Mouse (Mus musculus) forebrain, postnatal 0 days (tissue): ENCODE data around the gene Pex7. TPM values are rescaled to one million over a fixed set of nuclear protein-coding genes. Genes with fewer than 3 reads are reported as not detected.
A peak's percentile ranks its signal among the peaks of the same experiment; 100 is the strongest.

Source experiments
- ATAC-seq: fragments of 200-750 bp; cut with Nextera tagmentation; 2 replicates; pipeline ENCODE4 v1.8.0; 2017; ENCODE audit warnings: mild to moderate bottlenecking, moderate library complexity
- DNase-seq: peaks from one replicate; pipeline ENCODE4 v3.0.0-alpha.2; 2015
- H3K27ac ChIP-seq: fragments of 300-500 bp; sonication (generic); 2 replicates; pipeline ENCODE4 v1.5.1; 2014; ENCODE audit warnings: low read depth, mild to moderate bottlenecking, antibody characterized with exemption, low read length, moderate library complexity, mixed read lengths
- H3K27me3 ChIP-seq: fragments of 300-500 bp; sonication (generic); 2 replicates; pipeline ENCODE4 v1.6.1; 2014; ENCODE audit warnings: mild to moderate bottlenecking, low read length, mixed read lengths; ENCODE audit not compliant: insufficient read depth
- H3K36me3 ChIP-seq: fragments of 300-500 bp; sonication (generic); 2 replicates; pipeline ENCODE4 v1.6.1; 2014; ENCODE audit warnings: mild to moderate bottlenecking, moderate library complexity; ENCODE audit not compliant: insufficient read depth
- H3K4me1 ChIP-seq: fragments of 300-500 bp; sonication (generic); 2 replicates; pipeline ENCODE4 v1.6.1; 2014; ENCODE audit warnings: antibody characterized with exemption; ENCODE audit not compliant: insufficient read depth
- H3K4me2 ChIP-seq: fragments of 300-500 bp; sonication (generic); 2 replicates; pipeline ENCODE4 v1.6.1; 2014; ENCODE audit warnings: low read depth, mild to moderate bottlenecking, moderate library complexity
- H3K4me3 ChIP-seq: fragments of 300-500 bp; sonication (generic); 2 replicates; pipeline ENCODE4 v1.5.1; 2014; ENCODE audit warnings: low read depth, low read length, mixed read lengths
- H3K9ac ChIP-seq: fragments of 300-500 bp; sonication (generic); 2 replicates; pipeline ENCODE4 v1.6.1; 2014; ENCODE audit warnings: mild to moderate bottlenecking
- H3K9me3 ChIP-seq: fragments of 300-500 bp; sonication (generic); 2 replicates; pipeline ENCODE4 v1.6.1; 2016; ENCODE audit warnings: low read length
- CTCF ChIP-seq: sonication (generic); IDR thresholded peaks from 2 replicates; pipeline ENCODE4 v1.5.1; 2016; ENCODE audit warnings: antibody characterized with exemption, control low read depth, low read depth
- WGBS: fragments of 180-500 bp; shearing (Covaris S2); extraction: QIAGEN DNeasy Blood & Tissue Kit; methylation state at CpG from one replicate; pipeline ENCODE4 v1.1.7; 2014; 5-methylcytosine and 5-hydroxymethylcytosine counted together
- polyA plus RNA-seq: library from polyadenylated mRNA; unstranded; fragments of >200 nt; fragmentation: Nextera tagmentation; extraction: Ambion mirVana; gene quantifications from 2 replicates; pipeline ENCODE4 v1.2.1, GENCODE M21; 2015
- total RNA-seq: library from RNA; depleted of rRNA; stranded (reverse); fragments of >200 nt; gene quantifications from 2 replicates; pipeline ENCODE4 v1.2.3, GENCODE M21; 2014

The Pex7 gene
- total and polyA plus RNA-seq, 2 experiments from 2014 or later: 31.2 to 38.2 TPM

DNA sequence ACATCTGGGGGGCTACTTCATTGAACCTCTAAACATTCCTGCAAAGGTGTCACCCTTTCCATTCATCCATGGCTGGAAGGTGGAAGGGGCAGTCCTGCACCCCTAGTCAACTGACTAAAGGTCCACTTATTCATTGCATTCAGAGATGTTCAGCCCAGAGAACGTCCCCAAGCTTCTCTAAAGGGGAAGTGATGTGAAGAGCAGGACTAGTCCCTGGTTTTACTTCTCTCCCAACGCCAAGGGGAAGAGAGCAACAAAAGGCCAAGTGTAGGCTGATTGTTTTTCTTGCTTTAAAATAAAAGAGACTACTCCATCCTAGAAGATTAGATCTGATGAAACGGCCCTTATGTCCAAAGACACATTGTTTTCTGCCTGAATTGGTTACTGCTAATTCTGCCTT, 27.1 kb downstream of the Pex7 start:
- Histone ChIP-seq H3K4me1 (no peaks in the 10 kb centered on the region), H3K9me3 (no peaks in the 10 kb centered on the region), H3K4me3 (no peak overlapping the region), H3K9ac (no peak overlapping the region), H3K27ac (no peak overlapping the region), H3K36me3 (no peaks in the 10 kb centered on the region), H3K27me3 (no peaks in the 10 kb centered on the region), H3K4me2 (no peak overlapping the region)
- DNase-seq: no peak
- no peak for ATAC-seq
- no peak for TF ChIP-seq CTCF
- 71% methylated on average over 3 of the region's 3 CpGs for WGBS

DNA sequence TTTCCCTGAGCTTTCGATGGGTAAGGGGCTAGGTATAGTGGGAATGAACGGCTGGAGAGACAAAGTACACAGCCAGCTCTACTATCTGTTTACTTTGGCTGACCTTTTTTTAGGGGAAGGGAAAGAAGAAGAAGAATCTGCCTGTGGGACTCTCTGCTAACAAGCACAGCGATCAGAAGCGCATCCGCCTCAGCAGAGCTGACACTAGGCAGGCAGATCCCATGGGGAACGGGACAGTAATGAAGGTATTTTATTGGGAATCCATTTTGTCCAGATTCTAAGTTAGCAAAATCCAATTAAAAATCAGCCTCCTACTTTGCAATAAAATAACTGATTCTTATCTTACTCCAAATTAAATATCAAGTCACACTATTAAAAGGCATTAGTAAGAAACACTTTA, 28.3 kb downstream of the Pex7 start:
- WGBS: 89% methylated on average over 6 of the region's 6 CpGs
- Histone ChIP-seq H3K27ac (no peak overlapping the region), H3K9ac (no peak overlapping the region), H3K4me1 (no peaks in the 10 kb centered on the region), H3K9me3 (no peaks in the 10 kb centered on the region), H3K27me3 (no peaks in the 10 kb centered on the region), H3K36me3 (no peaks in the 10 kb centered on the region), H3K4me3 (no peak overlapping the region), H3K4me2 (no peak overlapping the region)
- DNase-seq: no peak
- no peak for TF ChIP-seq CTCF
- no peak for ATAC-seq

DNA sequence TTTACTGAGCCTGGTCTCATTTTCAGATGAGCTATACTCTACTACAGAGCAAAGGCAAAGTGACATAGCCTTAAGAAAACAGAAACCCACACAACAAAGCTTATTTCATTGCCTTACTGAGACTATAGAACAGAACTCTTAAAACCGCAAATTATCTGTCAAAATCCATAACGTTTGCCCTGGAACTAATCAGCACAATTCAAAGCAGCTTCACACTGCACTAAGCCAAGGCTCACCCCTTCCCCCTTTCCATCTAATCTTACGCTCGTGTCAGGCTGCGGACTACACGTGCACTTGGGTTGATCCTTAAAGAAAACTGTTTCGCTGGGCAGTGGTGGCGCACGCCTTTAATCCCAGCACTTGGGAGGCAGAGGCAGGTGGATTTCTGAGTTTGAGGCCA, 29.8 kb downstream of the Pex7 start:
- Histone ChIP-seq H3K27ac (no peak overlapping the region), H3K4me2 (no peak overlapping the region), H3K9me3 (no peaks in the 10 kb centered on the region), H3K27me3 (no peaks in the 10 kb centered on the region), H3K4me3 (no peak overlapping the region), H3K36me3 (no peaks in the 10 kb centered on the region), H3K4me1 (no peaks in the 10 kb centered on the region), H3K9ac (no peak overlapping the region)
- DNase-seq: no peak
- ATAC-seq: no peak
- WGBS: 87% methylated on average over 9 of the region's 9 CpGs
- TF ChIP-seq CTCF: no peak

DNA sequence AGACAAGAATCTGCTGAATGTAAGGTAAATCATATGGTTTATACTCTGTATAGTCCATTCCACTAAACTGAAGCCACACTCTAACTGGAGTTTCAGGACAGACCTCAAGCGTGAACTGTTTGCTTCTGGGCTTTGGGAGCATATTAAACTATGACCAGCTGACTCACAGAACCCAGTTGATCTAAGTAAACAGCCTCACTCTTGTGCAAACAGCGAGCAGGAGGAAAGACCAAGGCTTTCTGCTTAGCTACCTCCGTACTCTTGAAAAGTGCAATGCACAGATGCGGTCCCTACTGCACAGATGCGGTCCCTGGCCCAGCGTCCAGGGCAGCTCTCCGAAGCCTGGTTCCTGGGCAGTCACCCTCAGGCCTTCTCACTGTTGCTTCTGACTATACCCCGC, 30.2 kb downstream of the Pex7 start:
- TF ChIP-seq CTCF: no peak
- H3K9ac ChIP-seq: no peak overlapping the region
- WGBS: 91% methylated on average over 8 of the region's 8 CpGs
- H3K9me3 ChIP-seq: no peaks in the 10 kb centered on the region
- no peaks in the 10 kb centered on the region for H3K27me3 ChIP-seq
- no peak for DNase-seq
- H3K4me2 ChIP-seq: no peak overlapping the region
- H3K4me1 ChIP-seq: no peaks in the 10 kb centered on the region
- no peak overlapping the region for H3K27ac ChIP-seq
- ATAC-seq: no peak
- H3K36me3 ChIP-seq: no peaks in the 10 kb centered on the region
- H3K4me3 ChIP-seq: no peak overlapping the region

DNA sequence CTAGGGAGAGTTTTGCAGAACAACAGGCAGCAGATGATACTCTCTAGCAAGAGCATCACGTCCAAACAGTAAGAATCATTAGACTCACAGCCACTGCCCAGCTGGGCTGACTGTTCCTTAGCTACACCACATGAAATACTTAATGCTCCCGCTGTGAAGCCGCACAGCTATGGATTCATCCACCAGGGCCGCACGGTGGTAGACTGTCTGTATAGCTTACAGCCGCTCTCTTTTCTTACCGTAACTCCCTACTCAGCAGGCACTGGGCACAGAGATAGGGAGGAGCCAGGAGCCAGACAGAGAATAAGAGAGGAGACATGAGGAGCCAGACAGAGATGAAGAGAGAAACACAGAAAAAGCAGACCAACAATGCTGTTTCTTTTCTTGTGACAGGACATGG, 30.8 kb downstream of the Pex7 start:
- Histone ChIP-seq H3K36me3 (no peaks in the 10 kb centered on the region), H3K9ac (no peak overlapping the region), H3K4me2 (no peak overlapping the region), H3K4me3 (no peak overlapping the region), H3K4me1 (no peaks in the 10 kb centered on the region), H3K9me3 (no peaks in the 10 kb centered on the region), H3K27me3 (no peaks in the 10 kb centered on the region), H3K27ac (no peak overlapping the region)
- 44% methylated on average over 7 of the region's 7 CpGs for WGBS
- DNase-seq: no peak
- 0 out of 2 replicates have a peak, but pooled peaks have one; percentile 42 for ATAC-seq
- no peak for TF ChIP-seq CTCF

DNA sequence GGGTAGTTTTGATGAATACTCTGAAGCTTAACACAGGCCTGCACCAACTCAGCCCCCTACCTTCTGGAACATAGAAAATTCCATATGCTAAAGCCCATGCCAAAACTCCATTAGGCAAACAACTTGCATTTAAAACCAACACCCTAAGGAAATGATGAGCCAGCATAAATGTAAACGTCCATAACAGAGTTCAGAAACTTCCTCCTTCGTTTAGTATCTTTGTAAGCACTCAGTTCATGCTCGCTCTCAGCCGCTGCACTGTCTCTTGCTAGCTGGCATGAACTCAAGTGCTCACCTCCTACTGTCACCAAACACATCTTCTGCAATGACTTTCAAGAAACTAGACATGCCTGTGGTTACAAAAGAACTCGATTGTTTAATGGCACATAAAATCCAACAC, 32.1 kb downstream of the Pex7 start:
- Histone ChIP-seq H3K27ac (no peak overlapping the region), H3K4me2 (no peak overlapping the region), H3K9me3 (no peaks in the 10 kb centered on the region), H3K4me1 (no peaks in the 10 kb centered on the region), H3K27me3 (no peaks in the 10 kb centered on the region), H3K9ac (no peak overlapping the region), H3K4me3 (no peak overlapping the region), H3K36me3 (no peaks in the 10 kb centered on the region)
- ATAC-seq (no peak), DNase-seq (no peak)
- WGBS: 91% methylated on average over 5 of the region's 5 CpGs
- no peak for TF ChIP-seq CTCF

DNA sequence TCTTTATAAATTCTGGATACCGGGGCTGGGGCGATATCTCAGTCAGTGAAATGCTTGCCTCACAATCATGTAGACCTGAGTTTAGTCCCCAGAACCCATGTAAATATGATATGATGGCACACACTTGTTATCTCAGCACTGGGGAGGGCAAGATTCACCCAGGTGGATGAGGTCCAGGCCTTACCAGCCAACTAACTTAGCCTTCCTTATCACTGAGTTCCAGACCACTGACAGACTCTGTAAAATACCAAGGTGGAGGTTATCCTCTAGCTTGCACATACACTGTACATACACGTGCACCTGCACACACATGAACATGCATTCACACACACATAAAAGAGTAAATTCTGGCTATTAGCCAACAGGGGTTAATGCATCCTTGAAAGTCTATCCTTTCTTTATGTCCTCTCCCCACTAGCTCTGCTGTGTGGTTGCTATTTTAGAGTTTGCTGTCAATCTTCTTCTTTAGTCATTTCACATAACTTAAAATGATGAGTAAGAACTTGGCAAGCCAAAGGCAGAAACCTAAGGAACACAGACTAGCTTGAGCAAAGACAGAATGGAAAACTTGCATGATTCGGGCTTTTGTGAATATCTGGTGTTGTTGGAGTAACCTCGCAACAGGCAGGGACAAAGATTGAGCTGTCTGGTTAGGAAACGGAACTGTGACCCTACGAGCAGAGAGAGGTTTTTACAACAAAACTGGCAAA, 51.7 kb downstream of the Pex7 start:
- Histone ChIP-seq H3K9me3 (no peaks in the 10 kb centered on the region), H3K4me2 (no peak overlapping the region), H3K27ac (no peak overlapping the region), H3K9ac (no peak overlapping the region), H3K4me1 (no peaks in the 10 kb centered on the region), H3K27me3 (peaks cover 24% of the 10 kb centered on the region), H3K4me3 (no peak overlapping the region), H3K36me3 (no peaks in the 10 kb centered on the region)
- no peak for DNase-seq
- WGBS: 83% methylated on average over 7 of the region's 7 CpGs
- TF ChIP-seq CTCF: no peak
- no peak for ATAC-seq
